Mouse (Mus musculus): ENCODE results near the gene Masp2. TPM values are rescaled to one million over a fixed set of nuclear protein-coding genes. Genes with fewer than 3 reads are reported as not detected.

Gene Masp2
- polyA plus RNA-seq, 1 experiment from 2014 or later: 0.16 TPM

- no peak overlapping the region for H3K4me3 ChIP-seq (ENCODE audit: low read depth, low read length)
- no peaks in the 10 kb centered on the region for H3K9me3 ChIP-seq (ENCODE audit: control insufficient read depth, low read length)
- WGBS: 73% methylated on average over 7 of the region's 7 CpGs
- no peak overlapping the region for H3K4me2 ChIP-seq (ENCODE audit: low read depth, severe bottlenecking)
- H3K36me3 ChIP-seq (ENCODE audit: control insufficient read depth, insufficient read depth, low read length): no peaks in the 10 kb centered on the region
- no peaks in the 10 kb centered on the region for H3K27me3 ChIP-seq (ENCODE audit: control insufficient read depth, insufficient read depth, low read length)
- H3K9ac ChIP-seq (ENCODE audit: low read length): no peak overlapping the region
- no peak overlapping the region for H3K27ac ChIP-seq (replicated peaks; ENCODE audit: low read depth, low read length)
- ATAC-seq (ENCODE audit: insufficient number of reproducible peaks, low FRiP score, low TSS enrichment, low read depth): no peak
- no peak for DNase-seq (ENCODE audit: low spot score)
- peaks cover 21% of the 10 kb centered on the region for H3K4me1 ChIP-seq (ENCODE audit: control insufficient read depth, insufficient read depth, low read length)
Observed at GRCm38 (mm10) chr4:148663326-148663725, 61.0 kb downstream of the Masp2 start.

GRCm38 (mm10) chr4:148664021-148664420 lies 61.7 kb downstream of the Masp2 start:
- ATAC-seq (ENCODE audit: insufficient number of reproducible peaks, low FRiP score, low TSS enrichment, low read depth) (no peak), DNase-seq (ENCODE audit: low spot score) (no peak)
- Histone ChIP-seq H3K27me3 (ENCODE audit: control insufficient read depth, insufficient read depth, low read length) (no peaks in the 10 kb centered on the region), H3K9ac (ENCODE audit: low read length) (no peak overlapping the region), H3K36me3 (ENCODE audit: control insufficient read depth, insufficient read depth, low read length) (no peaks in the 10 kb centered on the region), H3K4me3 (ENCODE audit: low read depth, low read length) (no peak overlapping the region), H3K4me1 (ENCODE audit: control insufficient read depth, insufficient read depth, low read length) (peaks cover 21% of the 10 kb centered on the region), H3K27ac (replicated peaks; ENCODE audit: low read depth, low read length) (no peak overlapping the region), H3K4me2 (ENCODE audit: low read depth, severe bottlenecking) (no peak overlapping the region), H3K9me3 (ENCODE audit: control insufficient read depth, low read length) (no peaks in the 10 kb centered on the region)
- WGBS: 43% methylated on average over 6 of the region's 6 CpGs

Other genes with a start within 250 kb of the Masp2 start
- 15.2 and 15.9 TPM in 2 replicates for gene Ubiad1, start 157.8 kb upstream of the Masp2 start, polyA plus RNA-seq (2014; fragmentation: Nextera tagmentation; extraction: Ambion mirVana)
- gene Mtor, start 153.9 kb upstream of the Masp2 start, polyA plus RNA-seq (2014; fragmentation: Nextera tagmentation; extraction: Ambion mirVana): 23.0 and 27.3 TPM in 2 replicates
- 0.11 and 0.17 TPM in 2 replicates for gene Angptl7, start 102.1 kb upstream of the Masp2 start, polyA plus RNA-seq (2014; fragmentation: Nextera tagmentation; extraction: Ambion mirVana)
- gene Exosc10, start 44.1 kb upstream of the Masp2 start, polyA plus RNA-seq (2014; fragmentation: Nextera tagmentation; extraction: Ambion mirVana): 112 and 119 TPM in 2 replicates
- 212 and 222 TPM in 2 replicates for gene Srm, start 11.1 kb upstream of the Masp2 start, polyA plus RNA-seq (2014; fragmentation: Nextera tagmentation; extraction: Ambion mirVana)
- gene Tardbp, start 24.5 kb downstream of the Masp2 start, polyA plus RNA-seq (2014; fragmentation: Nextera tagmentation; extraction: Ambion mirVana): 198 and 237 TPM in 2 replicates
- not detected in 2 replicates for gene Gm572, start 40.8 kb downstream of the Masp2 start, polyA plus RNA-seq (2014; fragmentation: Nextera tagmentation; extraction: Ambion mirVana)
- gene Casz1, start 201.9 kb downstream of the Masp2 start, polyA plus RNA-seq (2014; fragmentation: Nextera tagmentation; extraction: Ambion mirVana): 1.5 and 1.6 TPM in 2 replicates